Mouse (Mus musculus) bone marrow, adult 2 months (tissue): ENCODE measurements around the gene Gpr179.

Experiments
- CTCF ChIP-seq: fragments of 200-500 bp; IDR thresholded peaks from 2 replicates; pipeline ENCODE4 v1.5.1; 2011; ENCODE audit warnings: low read length, control low read depth; ENCODE audit not compliant: control insufficient read depth, insufficient read depth
- POLR2A ChIP-seq: fragments of 200-500 bp; IDR thresholded peaks from 2 replicates; pipeline ENCODE4 v1.6.1; 2011; ENCODE audit warnings: low read depth, mild to moderate bottlenecking, control low read depth, low read length, borderline replicate concordance; ENCODE audit not compliant: control insufficient read depth

- no peak for TF ChIP-seq CTCF
- TF ChIP-seq POLR2A = no peak
Measured at GRCm38 (mm10) chr11:97363644-97363995, 11.7 kb upstream of the Gpr179 start.
